Mouse (Mus musculus) layer of hippocampus, postnatal 14 days (tissue): Measurements from ENCODE around the gene Gm10964. TPM values are rescaled to one million over a fixed set of nuclear protein-coding genes. Genes with fewer than 3 reads are reported as not detected.

Source experiments
- DNase-seq, 2 experiments: peaks; one replicate each; pipeline ENCODE4 v3.0.0; 2021 to 2022; ENCODE audit warnings: low spot score in 2 of 2, mixed read lengths in 1 of 2
- total RNA-seq, 2 experiments: library from RNA; stranded (reverse); gene quantifications; 2 replicates each; pipeline ENCODE4 v1.2.3; 2021

The Gm10964 gene
- total RNA-seq, 2 experiments from 2014 or later = not detected

DNA sequence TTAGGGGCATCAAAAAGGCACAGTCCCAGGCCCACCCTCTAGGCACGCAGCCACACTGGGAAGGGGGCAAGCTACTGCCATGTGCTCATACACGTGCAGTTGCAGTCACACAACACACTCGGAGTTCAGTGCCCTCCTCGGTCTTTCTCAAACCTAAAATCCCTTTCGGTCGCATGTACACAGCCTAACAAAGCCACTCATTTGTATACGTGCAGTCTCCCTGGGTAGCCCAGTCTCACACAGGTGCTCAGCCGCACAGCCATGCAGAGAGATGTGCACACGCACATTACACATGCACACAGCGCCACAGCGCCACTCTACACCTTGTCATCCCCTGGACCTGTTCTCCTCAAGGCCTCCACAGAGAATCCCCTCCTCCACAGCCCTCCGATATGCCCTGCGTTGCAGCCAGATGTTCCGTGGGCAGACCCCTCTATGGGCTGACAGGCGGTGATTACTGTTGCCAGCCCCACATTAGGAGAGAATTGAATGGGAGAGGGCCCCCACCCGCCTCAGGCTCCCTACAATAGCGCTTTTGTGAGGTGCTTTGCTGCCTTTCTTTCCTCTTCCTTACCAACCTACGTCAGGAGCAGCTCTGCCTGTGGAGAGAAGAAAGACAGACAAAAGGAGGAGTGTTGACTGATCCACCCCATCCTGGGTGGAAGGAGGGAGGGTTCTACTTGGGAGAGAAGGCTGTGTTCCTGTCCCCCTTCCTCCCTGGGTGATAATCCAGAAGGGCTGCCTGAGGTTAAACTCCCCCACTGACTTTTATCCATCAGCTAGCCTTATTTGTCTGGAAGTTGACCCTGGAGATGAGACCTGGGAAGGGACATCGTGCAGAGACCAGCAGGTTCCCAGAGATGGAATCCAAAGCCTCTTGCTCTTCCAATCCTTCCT, 5.1 kb upstream of the Gm10964 start:
- peak; percentile 43 to 53 for DNase-seq

DNA sequence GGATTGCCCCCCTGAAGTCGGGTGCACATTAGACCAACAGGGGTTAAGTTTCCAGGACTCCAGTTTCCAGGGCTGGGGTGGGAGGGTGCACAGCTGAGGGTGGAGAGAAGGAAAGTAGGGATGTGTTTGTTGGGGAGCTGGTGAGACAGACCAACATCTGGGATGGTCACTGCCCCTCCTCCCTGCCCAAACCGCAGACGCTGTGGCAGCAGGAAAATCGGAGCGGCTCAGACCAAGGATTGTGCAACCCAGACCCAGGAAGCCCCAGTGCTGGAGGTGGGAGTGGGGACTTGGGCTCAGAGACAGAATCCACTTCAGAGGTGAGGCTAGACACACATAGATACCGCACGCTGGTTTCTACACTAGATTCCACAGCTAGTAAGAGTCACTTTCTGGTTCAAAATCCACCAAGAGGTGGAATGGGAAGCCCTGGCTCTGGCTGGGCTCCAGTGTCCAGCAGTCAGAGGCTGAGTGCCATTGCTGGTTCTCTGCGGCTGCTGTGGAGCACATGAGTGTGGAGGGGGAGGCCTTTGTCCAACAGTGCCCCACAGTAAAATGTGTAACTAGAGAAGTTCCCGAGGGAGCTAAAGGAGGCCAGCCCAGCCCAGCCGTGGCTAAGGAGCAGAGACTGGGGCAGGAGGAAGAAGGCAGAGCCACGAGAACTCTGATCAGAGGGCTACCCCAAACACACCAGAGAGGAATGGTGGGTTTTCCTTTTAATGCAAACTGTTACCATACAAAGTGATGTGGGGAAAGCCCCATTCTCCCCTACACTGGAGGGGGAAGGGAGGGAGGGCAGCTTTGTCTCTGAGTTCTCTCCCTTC, 4.3 kb upstream of the Gm10964 start:
- DNase-seq = no peak

DNA sequence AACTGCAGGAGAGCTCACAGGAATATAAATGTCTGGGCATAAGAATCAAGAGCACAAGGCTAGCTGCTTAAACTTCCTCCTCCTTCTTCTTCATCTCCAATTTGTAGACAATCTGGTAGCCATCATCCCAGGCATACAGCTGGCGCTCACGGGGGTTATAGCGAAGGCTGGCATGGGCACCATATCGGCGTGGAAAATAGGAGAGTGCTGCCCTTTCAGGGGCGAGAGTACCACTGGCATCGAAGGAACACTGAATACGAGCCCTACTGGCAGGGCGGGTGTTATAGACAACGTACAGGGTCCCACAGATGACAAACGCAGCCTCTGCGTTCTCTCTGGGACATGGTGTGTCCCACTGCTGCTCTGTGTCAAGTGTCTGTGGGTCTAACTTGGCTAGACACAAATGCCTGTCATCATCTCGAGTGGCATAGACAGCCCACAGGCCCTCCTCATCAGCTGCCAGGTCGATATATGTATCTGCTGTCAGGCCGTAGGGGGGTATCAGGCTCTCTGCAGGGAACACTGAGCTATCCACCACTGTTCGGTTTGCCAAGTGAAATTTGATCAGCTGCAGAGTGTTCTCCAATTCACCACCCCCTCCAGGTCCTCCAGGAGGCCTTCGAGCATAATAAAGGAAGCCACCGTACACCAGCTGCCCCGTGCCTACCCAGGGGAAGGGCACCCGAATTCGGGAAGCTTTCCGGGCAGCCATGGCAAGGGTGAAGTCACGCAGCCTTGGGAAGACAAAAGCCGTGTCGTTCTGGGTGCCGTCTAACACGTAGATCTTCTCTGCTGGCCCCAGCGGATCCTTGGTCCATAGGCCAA, 3.2 kb upstream of the Gm10964 start:
- no peak for DNase-seq

DNA sequence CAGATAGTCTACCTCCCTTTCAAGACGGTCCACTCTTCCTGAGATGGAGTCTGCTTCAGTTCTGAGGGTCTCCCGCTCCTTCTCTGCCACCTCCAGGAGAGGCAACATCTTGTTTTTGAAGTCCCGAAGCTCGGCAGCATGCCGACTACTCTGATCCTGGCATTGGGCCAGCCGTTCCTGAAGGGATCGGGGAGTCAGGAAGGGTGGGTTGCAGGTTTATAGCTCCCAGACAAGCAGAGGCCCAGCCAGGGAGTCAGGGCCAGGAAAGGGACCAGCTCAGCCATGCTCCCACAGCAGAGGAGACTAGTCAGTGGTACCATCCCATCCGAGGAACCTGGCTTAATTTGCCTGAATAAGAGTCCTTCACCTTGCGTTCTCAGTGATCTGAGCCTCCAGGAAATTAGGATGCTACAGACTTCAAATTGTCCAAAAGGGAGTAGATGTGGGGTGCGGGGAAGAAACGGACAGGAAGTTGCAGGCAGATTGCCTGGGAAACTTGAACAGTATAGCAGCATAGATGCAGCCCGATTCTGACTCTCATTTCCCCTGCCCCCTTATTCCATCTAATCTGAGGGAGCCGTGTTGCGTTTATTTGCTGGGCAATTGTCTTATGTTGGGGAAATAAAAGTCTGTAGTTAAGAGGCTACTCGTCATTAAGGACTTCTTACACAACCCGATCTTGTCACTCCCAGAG, 2.0 kb upstream of the Gm10964 start:
- no peak for DNase-seq

DNA sequence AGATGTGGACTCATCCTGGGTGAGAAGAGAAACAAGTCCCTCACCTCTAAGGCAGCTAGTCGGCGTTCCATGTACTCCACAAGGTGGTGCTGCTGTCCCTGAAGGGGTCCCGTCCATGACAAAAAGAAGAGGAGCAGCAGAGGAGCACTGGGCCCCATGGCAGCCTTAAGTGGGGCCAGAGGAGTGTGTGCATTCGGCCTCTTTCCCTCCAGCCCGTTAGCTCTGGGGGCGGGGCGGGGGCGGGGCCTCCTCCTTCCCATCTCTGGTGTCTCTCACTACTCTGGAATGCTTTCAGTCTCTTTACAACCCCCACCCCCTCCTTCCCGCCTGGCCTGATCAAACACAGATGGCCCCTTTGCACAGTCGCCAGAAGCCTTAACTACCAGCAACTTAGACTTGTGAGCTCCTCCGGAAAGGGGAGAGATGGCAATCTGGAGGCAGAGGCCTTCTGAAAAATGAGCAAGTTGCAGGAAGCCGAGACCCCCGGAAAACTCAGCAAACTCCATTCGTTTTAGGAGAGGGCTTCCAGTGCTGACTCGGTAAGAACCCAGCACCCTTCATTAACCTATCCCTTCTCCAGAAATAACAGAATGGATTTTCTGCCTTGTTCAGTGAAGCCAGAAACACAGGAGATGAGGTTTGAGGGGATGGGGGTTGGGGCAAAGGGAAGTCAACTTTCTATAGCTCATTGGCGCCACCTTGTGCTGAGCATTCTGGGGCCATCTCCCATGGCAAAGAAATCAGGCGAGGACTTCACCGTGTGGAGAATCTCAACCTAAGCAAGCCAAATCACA, 1.2 kb upstream of the Gm10964 start, which contains the start of gene Olfml3:
Gene Olfml3 (minus strand): TSS at position 224 of the 794 bp plus-strand sequence.
- DNase-seq = peak; percentile 89 to 91

DNA sequence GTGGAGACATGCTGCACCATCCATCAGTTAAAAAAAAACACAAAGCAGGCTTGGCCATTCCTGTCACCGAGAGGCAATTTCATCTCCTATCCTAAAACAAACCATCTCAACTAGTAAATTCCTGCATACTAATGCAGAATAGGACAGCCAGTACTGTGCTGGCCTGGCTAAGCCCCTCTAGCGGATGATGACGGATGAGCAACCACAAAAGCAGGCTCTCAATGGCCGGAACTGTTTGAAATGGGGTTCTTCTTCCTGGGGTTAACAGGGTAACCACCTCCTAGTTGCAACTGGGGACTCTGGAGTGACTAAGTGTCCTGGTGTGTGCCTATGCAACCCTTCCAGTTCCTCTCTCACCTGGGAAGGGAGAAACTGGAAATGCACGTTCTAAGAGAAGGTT, 1.2 kb downstream of the Gm10964 start:
- DNase-seq = no peak

DNA sequence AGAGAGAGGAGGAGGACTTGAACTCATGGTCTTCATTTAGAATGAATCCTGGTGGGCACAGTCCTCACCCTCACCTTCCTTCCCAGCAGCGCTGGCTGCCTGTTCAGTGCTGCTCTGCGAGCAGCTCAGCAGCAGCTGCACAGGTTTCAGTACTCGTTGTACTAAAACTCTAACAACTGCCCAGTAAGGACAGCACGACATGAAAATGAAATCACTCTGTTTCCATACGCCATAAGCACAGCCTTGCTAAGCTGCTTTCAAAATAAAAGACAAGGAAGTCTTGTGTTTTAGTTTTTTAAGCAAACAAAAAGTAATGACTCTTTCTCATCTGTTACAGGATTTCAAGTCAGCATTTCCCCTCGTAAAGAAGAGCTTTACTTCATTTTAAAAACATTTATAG, 4.0 kb downstream of the Gm10964 start:
- DNase-seq = no peak

DNA sequence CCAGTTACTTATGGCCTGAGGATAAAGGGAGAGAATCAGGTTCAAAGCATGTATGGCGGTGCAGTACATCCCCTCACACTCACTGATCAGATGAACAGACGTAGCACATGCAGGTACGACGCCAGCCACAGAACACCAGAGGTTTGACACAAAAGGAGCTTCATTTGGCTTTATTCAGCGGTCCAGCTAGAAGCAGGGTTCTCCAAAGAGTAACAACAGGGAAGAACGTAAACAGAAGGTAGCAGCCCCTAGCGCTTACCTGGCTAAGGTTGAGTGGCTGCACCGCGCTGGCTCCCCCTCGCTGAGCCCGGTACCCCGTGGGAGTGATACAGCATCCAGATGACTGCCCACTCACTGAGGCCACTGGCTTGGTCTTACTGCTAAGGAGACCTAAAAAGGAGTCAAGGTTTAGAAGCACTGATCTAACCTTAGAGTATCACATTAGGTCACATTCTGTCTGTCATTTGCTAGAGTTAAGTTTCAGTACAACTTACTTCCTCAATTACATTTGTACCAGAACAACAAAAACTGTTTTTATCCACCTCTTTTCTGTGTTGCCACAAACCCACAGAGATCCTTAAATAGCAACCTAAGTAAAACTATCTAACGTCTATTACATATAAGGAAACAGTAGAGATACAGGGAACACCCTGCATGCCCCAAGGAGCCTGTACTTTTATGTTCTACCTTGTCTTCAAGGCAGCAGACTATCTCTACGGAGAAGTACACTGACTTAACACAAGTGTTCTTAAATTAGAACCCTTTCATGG, 6.0 kb downstream of the Gm10964 start:
- DNase-seq = no peak

DNA sequence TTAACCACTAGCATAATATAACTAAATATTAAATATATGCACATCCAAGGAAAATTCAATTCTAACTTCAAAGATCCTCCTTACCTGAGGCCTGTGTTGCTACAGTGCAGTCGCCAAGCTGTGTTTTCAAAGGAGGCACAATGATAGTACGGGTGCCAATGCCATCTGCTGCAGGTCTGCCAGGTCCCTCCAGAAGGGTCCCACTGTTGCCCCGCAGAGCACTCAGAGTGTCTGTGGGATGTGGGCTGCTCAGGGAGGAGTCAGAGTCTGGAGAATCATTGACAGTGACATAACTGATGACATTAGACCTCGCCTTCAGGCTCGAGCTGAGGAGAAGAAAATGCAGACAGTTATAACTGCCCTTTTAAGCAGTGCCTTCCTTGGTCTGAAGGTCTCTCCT, 7.5 kb downstream of the Gm10964 start:
- no peak for DNase-seq

DNA sequence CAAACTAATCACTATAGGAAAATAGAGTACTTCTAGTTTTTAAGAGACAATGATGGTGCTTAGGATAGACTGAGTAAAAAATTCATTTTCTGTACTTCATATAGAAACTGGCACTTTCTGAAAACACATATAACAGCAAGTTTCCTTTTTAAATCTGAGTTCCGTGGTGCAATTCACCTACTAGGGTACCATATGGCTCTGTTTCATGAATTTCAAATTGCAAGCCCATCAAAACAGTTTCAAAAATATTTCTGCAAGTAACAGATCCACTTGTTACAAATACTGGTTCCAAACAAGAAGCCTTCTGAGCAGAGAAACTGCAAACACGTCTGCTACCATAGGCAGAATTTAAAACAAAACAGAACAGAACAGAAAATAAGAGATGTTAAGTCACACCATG, 12.4 kb downstream of the Gm10964 start:
- no peak for DNase-seq

DNA sequence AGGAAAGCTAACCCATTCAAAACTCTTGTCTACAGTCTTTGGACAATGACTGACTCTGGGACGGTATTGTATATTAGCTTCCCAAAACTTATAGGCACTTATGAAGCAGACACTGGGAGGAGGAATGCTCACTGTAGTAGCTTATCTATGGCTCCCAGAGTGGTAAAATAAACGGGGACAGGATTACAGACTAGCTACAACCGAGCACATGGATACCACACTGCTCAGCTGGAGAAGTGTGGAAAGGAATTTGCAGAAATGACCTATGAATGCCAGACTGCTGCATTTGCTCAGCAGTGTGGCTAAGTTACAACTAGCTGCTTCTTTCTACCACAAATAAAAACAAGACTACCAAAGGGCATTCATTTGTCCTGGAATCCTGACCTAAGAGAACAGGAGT, 16.2 kb downstream of the Gm10964 start:
- DNase-seq = no peak

DNA sequence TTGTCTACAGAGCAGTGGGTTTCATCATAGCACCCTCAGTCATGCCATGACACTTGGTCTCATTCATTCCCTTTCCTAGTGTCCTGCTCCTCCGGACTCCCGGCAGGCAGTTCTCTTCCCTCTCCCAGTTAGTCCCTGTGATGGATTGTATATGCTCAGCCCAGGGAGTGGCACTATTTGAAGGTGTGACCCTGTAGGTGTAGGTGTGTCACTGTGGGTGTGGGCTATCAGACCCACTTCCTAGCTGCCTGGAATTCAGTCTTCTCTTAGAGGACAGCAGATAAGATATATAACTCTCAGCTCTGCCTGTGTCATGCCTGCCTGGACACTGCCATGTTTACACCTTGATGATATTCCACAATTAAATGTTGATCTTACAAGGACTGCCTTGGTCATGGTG, 17.8 kb downstream of the Gm10964 start:
- DNase-seq = no peak

DNA sequence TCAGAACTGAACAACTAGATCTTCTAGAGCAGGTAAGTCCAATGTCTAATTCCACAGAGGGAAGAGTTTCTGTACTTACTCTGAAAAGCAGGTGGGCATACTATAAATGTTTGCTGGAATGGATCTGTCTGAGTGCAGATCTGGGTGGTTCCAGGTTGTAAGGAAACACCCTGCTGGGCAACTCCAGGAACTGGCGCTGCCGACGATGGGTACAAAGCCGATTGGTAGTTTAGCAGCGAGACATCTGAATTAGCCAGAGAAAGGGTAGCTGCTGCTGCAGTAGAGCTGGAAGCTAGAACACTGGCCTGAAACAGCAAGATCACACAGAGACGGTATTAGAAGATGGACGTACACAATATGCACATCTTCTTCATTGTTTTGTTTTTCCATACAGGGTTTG, 19.3 kb downstream of the Gm10964 start:
- DNase-seq = no peak

DNA sequence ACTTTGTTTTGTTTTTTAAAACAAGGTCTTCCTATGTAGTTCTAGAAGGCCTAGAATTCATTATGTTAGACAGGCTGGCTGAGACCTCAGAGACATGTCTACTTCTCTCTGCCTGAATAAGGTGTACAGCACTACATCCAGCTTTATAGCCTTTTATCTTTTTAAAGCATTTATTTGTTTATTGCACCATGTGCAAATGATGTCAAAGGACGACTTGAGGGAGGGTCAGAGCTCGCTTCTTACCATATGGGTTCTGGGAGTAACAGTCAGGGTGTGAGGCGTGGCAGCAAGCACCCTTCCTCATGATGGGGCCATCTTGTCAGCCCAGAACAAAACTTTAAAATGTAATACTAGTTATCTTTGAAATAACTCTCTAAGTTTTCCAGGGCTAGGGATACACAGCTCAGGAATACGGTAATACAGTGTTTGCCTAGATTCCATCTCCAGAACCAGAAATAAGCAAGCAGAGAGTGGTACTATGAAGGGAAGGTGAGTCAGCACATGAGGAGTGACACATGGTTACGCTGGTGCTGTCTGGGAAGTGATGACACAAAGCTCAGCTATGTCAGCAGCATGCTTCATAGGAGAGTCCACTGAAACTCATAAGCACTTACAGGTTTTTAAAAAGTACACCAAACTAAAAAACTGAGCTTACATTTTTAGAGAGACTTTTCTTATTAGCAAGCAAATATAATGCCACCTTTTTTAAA, 20.2 kb downstream of the Gm10964 start:
- no peak for DNase-seq

DNA sequence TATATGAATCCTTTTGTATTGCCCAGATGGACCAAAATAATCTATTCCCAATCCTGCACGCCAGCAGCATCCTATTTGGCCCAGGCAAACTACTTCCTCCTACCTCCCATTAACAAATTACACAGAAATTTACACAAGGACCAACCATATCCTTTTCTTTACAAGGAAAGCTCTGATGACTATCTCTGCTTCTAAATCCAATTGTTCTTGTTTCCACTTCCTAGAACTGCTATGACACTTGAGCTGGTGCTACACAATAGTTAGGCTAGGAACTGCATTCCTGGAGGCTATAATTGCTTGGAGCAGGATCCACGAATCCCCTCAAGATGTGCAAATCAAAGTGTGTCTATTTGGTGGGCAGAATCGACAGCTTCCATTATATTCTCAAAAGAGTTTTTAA, 27.6 kb downstream of the Gm10964 start:
- no peak for DNase-seq

DNA sequence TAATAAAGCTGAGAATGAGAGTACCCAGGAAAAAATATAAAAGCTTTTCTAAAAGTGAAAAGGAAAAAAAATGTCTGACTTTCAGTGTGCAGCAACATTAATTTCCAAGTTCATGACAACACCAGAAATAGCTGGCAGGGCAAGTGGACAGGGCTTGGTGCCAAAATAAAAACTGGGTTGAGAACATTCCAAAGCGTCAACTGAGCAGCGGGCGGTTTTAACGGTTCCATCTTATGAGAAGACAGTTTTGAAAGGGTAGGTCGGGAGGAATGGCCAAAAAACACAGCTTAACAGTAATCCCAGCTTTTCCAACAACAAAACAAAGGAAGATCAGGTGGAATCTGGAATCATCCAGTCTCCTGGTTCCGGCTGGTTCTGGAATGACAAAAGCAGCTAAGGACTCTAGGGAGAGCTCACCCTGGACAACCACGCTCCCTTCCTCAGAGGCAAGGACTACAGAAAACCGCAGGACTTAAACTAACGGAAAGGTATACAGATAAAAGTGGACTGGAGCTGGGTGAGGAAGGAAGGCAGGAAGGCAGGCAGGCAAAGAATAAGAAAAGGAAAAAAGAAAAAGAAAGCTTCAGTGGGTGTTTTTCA, 32.5 kb downstream of the Gm10964 start:
- peak in 1 of 2 experiments; percentile 62 for DNase-seq

DNA sequence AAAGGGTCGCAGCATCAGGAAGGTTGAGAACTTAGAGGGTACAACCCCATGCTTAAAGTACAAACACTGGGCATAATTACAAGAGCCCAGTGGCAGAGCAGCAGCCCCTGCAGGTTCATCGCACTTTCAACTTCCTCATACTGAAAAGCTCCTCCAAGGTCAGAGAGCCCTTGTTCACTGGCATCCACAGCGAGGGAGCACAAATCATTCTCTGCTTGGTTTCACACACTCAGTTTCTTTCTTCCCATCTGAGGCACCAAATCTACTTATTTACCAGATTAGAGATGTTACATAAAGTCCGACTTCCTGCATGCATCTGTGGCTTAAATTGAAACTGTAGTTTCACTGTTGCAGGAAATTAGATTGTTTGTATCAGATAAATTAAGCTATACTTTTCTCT, 33.7 kb downstream of the Gm10964 start:
- no peak for DNase-seq

DNA sequence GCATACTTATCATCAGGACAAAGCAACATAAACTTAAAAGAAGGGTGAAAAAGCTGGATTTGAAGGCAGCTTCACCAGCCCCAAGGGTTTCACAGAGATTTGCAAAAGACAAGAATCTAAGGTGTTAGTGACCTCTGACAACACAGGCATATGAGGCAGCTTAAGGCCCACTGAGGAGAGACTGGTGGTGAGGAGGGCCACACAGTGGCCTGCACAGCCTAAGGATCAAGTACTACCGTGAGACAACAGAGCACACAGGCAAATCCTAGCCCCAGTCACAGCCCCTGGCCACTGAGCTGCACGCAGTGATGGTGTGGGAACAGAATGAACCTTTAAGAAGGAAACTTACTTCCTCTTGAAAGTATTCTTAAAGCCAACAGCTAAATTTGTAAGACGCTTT, 34.3 kb downstream of the Gm10964 start:
- no peak for DNase-seq
